Comparison of ENCODE assay signal across 19 mouse cellular contexts in the genomic region with DNA sequence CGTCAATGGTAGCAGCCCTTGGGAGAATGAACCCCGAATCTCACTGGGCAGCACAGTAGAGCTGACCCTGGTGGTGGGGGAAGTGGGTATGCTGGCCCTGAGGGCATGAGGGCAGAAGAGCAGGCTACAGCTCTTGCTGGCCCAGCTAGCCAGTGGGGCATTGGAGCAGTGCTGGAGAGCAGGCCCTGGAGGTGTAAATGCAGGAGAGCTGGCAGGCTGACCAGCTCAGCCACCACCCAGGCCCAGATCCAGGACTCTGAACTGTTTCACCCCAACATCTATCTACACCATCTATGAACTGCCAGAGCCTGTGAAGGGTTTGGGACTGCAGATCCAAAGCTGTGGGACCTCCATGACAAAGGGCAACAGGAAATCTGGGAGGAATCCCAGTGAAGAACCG. TPM values are rescaled to one million over a fixed set of nuclear protein-coding genes. Genes with fewer than 3 reads are reported as not detected.
A peak's percentile ranks its signal among the peaks of the same experiment; 100 is the strongest.
DNase-seq lines count a peak whose midpoint lies in the region; ATAC-seq and TF ChIP-seq lines count a peak whose summit lies in the region.
"Had no signal": no experiment of that assay in that cellular context is flagged by ENCODE, and none has a peak within 500 bp of the region (broad histone marks: within the 10 kb centered on the region; RNA-seq: fewer than 3 reads in every experiment).

No protein-coding gene starts in this region.

- no peak overlapping the region for H3K4me3 ChIP-seq in heart, embryonic 10.5 days
- H3K4me3 ChIP-seq in liver, adult 2 months (ENCODE audit: insufficient read depth, low read depth, low read length) = no peak overlapping the region
- no peak overlapping the region for H3K4me3 ChIP-seq in liver, embryonic 11.5 days (ENCODE audit: low read depth, low read length)
- H3K4me3 ChIP-seq in stomach, embryonic 16.5 days (replicated peaks; ENCODE audit: low read length) = no peak overlapping the region
- H3K4me3 ChIP-seq: embryonic facial prominence, embryonic 15.5 days; hindbrain, embryonic 13.5 days; limb, embryonic 15.5 days; megakaryocyte, embryonic 14.5 days; neural tube, embryonic 12.5 days had no signal

- no peak for TF ChIP-seq POLR2A in liver, adult 2 months (IDR thresholded peaks at IDR 0.05; ENCODE audit: extremely low read depth, insufficient read depth, low read length)

- ATAC-seq in liver, embryonic 11.5 days (replicated peaks; ENCODE audit: low FRiP score) = no peak
- ATAC-seq in granulocyte monocyte progenitor cell, adult 5-6 weeks (replicated peaks; ENCODE audit: poor library complexity, severe bottlenecking) = peak; percentile 14; the same call in 1 of the 2 replicates
- no peak for ATAC-seq in stomach, embryonic 16.5 days (ENCODE audit: insufficient read depth, low FRiP score)

- no peaks in the 10 kb centered on the region for H3K27me3 ChIP-seq in heart, embryonic 10.5 days (ENCODE audit: insufficient read depth, poor library complexity, severe bottlenecking)
- H3K27me3 ChIP-seq in liver, adult 2 months (ENCODE audit: control insufficient read depth, insufficient read depth, low read length) = no peaks in the 10 kb centered on the region
- H3K27me3 ChIP-seq in liver, embryonic 11.5 days (replicated peaks; ENCODE audit: control insufficient read depth, insufficient read depth, low read length) = no peaks in the 10 kb centered on the region
- no peaks in the 10 kb centered on the region for H3K27me3 ChIP-seq in stomach, embryonic 16.5 days (ENCODE audit: control insufficient read depth, insufficient read depth, low read length)
- H3K27me3 ChIP-seq: embryonic facial prominence, embryonic 15.5 days; hindbrain, embryonic 13.5 days; limb, embryonic 15.5 days; megakaryocyte, embryonic 14.5 days; neural tube, embryonic 12.5 days had no signal

- H3K27ac ChIP-seq in heart, embryonic 10.5 days = peak overlapping the region; percentile 10; the same call in 1 of the 2 replicates
- no peak overlapping the region for H3K27ac ChIP-seq in liver, adult 2 months (replicated peaks; ENCODE audit: insufficient read depth, low read depth, low read length)
- H3K27ac ChIP-seq in liver, embryonic 11.5 days (ENCODE audit: low read depth, low read length) = no peak overlapping the region
- peak overlapping the region; percentile 30; the same call in 1 of the 2 replicates for H3K27ac ChIP-seq in stomach, embryonic 16.5 days (ENCODE audit: low read length)
- H3K27ac ChIP-seq: hindbrain, embryonic 13.5 days; neural tube, embryonic 12.5 days had no signal

- H3K9ac ChIP-seq in liver, adult 2 months (ENCODE audit: low read depth, low read length) = no peak overlapping the region
- H3K9ac ChIP-seq in liver, embryonic 11.5 days (ENCODE audit: low read depth, low read length) = no peak overlapping the region
- H3K9ac ChIP-seq in stomach, embryonic 16.5 days (ENCODE audit: low read length) = no peak overlapping the region
- H3K9ac ChIP-seq: embryonic facial prominence, embryonic 15.5 days; hindbrain, embryonic 13.5 days; limb, embryonic 15.5 days; neural tube, embryonic 12.5 days had no signal

- peaks cover 10% of the 10 kb centered on the region; the same call in 1 of the 2 replicates for H3K4me1 ChIP-seq in heart, embryonic 10.5 days
- peaks cover 14% of the 10 kb centered on the region for H3K4me1 ChIP-seq in liver, adult 2 months (ENCODE audit: control insufficient read depth, insufficient read depth, low read length)
- H3K4me1 ChIP-seq in liver, embryonic 11.5 days (replicated peaks; ENCODE audit: control insufficient read depth, insufficient read depth, low read length) = peaks cover 9% of the 10 kb centered on the region
- peaks cover 16% of the 10 kb centered on the region; the same call in 1 of the 2 replicates for H3K4me1 ChIP-seq in stomach, embryonic 16.5 days (ENCODE audit: control insufficient read depth, insufficient read depth, low read length)
- H3K4me1 ChIP-seq: neural tube, embryonic 12.5 days had no signal

- no peak for TF ChIP-seq CTCF in liver, adult 2 months (IDR thresholded peaks at IDR 0.05; ENCODE audit: low read depth, low read length)

- 0 out of 2 replicates have a peak, but pooled peaks cover 7% of the 10 kb centered on the region for H3K36me3 ChIP-seq in heart, embryonic 10.5 days
- no peaks in the 10 kb centered on the region for H3K36me3 ChIP-seq in liver, adult 2 months (ENCODE audit: control insufficient read depth, insufficient read depth, low read length)
- no peaks in the 10 kb centered on the region; the same call in 1 of the 2 replicates for H3K36me3 ChIP-seq in liver, embryonic 11.5 days (ENCODE audit: control insufficient read depth, insufficient read depth, low read length)
- H3K36me3 ChIP-seq in stomach, embryonic 16.5 days (ENCODE audit: control insufficient read depth, insufficient read depth, low read length) = no peaks in the 10 kb centered on the region
- H3K36me3 ChIP-seq: embryonic facial prominence, embryonic 15.5 days; neural tube, embryonic 12.5 days had no signal

- H3K4me2 ChIP-seq in liver, embryonic 11.5 days = no peak overlapping the region
- no peak overlapping the region for H3K4me2 ChIP-seq in stomach, embryonic 16.5 days (ENCODE audit: low read depth, low read length)
- H3K4me2 ChIP-seq: embryonic facial prominence, embryonic 15.5 days; hindbrain, embryonic 13.5 days; limb, embryonic 15.5 days; neural tube, embryonic 12.5 days had no signal

- peaks cover 36% of the 10 kb centered on the region for H3K79me2 ChIP-seq in liver, adult 2 months (ENCODE audit: control insufficient read depth, insufficient read depth, low read length)

- no peaks in the 10 kb centered on the region for H3K9me3 ChIP-seq in heart, embryonic 10.5 days
- no peaks in the 10 kb centered on the region for H3K9me3 ChIP-seq in liver, embryonic 11.5 days (ENCODE audit: control insufficient read depth, low read length)
- H3K9me3 ChIP-seq in stomach, embryonic 16.5 days (replicated peaks; ENCODE audit: control insufficient read depth, low read length) = no peaks in the 10 kb centered on the region
- H3K9me3 ChIP-seq: embryonic facial prominence, embryonic 15.5 days; hindbrain, embryonic 13.5 days; limb, embryonic 15.5 days; megakaryocyte, embryonic 14.5 days; neural tube, embryonic 12.5 days had no signal

- 87% methylated on average over 3 of the region's 3 CpGs for WGBS in heart, embryonic 10.5 days
- 31% methylated on average over 3 of the region's 3 CpGs for WGBS in liver, adult 2 months
- 85% methylated on average over 3 of the region's 3 CpGs for WGBS in liver, embryonic 11.5 days
- 74% methylated on average over 3 of the region's 3 CpGs for WGBS in stomach, embryonic 16.5 days

- intact Hi-C loops in heart, postnatal 36 days (cut with DNase I) = no loop called here

- peak; percentile 71 for DNase-seq in heart, embryonic 10.5 days (ENCODE audit: low spot score)
- no peak for DNase-seq in heart, postnatal 36 days
- peak; percentile 68 for DNase-seq in liver, adult 2 months (ENCODE audit: extremely low read depth, low read depth, low spot score)
- DNase-seq in liver, embryonic 11.5 days (ENCODE audit: low spot score) = no peak
- DNase-seq in ovary, postnatal 14 days (ENCODE audit: low spot score) = no peak
- DNase-seq: adrenal gland, adult 2 months; embryo, embryonic 11 days; gastrocnemius, postnatal 14 days; kidney, adult 11 months; lung, postnatal 14 days; right cerebral cortex, postnatal 14 days; thymus, postnatal 14 days had no signal

RNA-seq across cellular contexts. Expression of a gene that starts 38.2 kb away (rescaled TPM):
- polyA plus RNA-seq in heart, embryonic 10.5 days (2016; fragmentation: Nextera tagmentation; extraction: Ambion mirVana) = 9.2 and 12.1 TPM in 2 replicates
- 10 to 100 TPM; 32.9 to 35.9 TPM for total RNA-seq in heart, postnatal 36 days (2021)
- total RNA-seq in liver, adult 2 months (2014; rRNA removed) = 10.2 and 12.2 TPM in 2 replicates
- polyA plus RNA-seq in liver, adult 2 months (2012; rRNA removed) = 6.1 and 6.3 TPM in 2 replicates
- polyA plus RNA-seq in liver, embryonic 11.5 days (2014; fragmentation: Nextera tagmentation; extraction: Ambion mirVana) = 19.1 and 19.8 TPM in 2 replicates
- total RNA-seq in granulocyte monocyte progenitor cell, adult 5-6 weeks (2014; fragmentation: Nextera tagmentation) = 30.8 and 35.4 TPM in 2 replicates
- total RNA-seq in granulocyte monocyte progenitor cell, adult 5-6 weeks (2017) = 12.9 and 13.4 TPM in 2 replicates
- polyA plus RNA-seq in stomach, embryonic 16.5 days (2015; fragmentation: Nextera tagmentation; extraction: Ambion mirVana) = 12.9 and 13.1 TPM in 2 replicates

Comparison
In these comparisons a context has a peak if more than half of its experiments do, and no peak if none do; other contexts are left out.
1. DNase-seq: peak in heart, embryonic 10.5 days (single experiment) and liver, adult 2 months (single experiment); none in heart, postnatal 36 days (0 of 2), liver, embryonic 11.5 days (single experiment) and ovary, postnatal 14 days (single experiment).
2. H3K27ac ChIP-seq: peak in heart, embryonic 10.5 days (single experiment) and stomach, embryonic 16.5 days (single experiment); none in liver, adult 2 months (single experiment) and liver, embryonic 11.5 days (single experiment).